Mouse (Mus musculus): Measurements from ENCODE around the gene AI661453. TPM values are rescaled to one million over a fixed set of nuclear protein-coding genes. Genes with fewer than 3 reads are reported as not detected.

Gene AI661453
- total RNA-seq, 2 experiments from 2014 or later = 0.29 to 2.3 TPM

DNA sequence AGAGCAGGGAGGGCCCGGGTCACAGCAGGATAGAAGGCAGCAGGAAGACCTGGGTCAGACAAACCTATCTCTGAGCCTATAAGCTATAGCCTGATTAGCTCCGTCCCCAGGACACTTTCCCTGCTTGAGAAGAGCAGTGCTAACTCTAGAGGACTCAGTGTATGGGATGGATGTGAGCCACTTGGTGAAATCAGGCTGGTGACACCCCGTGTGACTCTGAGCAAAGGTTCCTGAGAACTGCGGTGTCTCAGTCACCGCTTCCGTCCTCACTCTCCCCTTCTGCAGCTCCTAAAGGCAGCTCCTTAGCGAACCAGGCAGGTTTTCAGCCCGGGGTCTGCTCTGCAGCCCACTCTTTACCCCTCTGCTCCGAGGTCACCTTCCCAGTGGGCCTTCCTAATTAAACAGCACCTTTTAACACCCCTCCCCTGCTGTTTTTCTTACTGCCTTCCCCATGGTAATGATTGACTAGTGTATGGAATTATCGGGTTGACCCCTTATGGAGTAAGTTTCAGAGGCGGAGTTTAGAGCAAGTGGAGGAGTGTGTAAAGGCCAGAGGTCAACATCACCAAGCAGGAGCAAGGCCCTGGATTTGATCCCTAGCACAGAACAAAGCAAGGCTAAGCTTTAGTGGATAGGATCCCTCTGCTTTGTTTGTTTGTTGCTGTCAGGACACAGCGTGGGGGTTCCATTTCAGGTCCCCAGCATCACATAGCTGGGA lies 28.0 kb downstream of the AI661453 start:
- ATAC-seq (replicated peaks; ENCODE audit: poor library complexity) = no peak

DNA sequence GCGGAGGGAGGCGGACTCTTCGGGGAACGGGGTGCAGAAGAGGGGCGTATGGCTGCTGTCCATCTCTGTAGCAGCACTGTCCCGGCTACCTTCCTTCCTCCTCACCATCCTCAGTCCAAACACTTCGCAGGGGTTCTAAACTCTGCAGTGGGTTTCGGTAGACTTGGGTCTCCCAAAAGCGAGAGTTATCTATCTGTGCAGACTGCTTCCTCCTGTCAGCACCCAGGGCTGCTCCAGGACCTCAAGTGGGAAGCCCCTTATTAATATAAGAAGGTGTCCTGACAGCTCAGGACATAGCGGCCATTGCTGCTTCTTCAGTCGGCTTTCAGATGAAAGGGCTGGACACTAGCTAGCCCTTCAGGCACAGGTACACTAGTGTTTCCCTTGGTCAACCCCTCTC lies 28.6 kb downstream of the AI661453 start:
- ATAC-seq (replicated peaks; ENCODE audit: poor library complexity) = no peak

DNA sequence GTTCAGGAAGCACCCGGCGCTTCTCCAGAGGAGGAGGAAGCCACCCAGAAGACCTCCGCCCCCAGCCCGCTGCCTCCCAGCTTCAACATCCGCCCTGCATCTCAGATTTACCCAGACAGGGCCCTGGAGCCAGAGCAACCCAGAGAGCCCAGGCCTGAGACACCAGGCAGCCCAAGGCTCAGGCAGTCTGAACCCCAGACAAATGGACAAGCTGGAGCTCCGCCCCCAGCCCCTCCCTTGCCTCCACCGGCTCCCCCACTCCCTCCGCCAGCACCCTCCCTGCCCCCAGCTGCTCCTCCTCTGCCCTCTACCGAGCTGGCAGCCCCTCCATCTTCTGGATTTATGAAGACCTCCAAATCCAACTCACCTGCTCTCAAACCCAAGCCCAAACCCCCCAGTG lies 29.9 kb downstream of the AI661453 start:
- no peak for ATAC-seq (replicated peaks; ENCODE audit: poor library complexity)

DNA sequence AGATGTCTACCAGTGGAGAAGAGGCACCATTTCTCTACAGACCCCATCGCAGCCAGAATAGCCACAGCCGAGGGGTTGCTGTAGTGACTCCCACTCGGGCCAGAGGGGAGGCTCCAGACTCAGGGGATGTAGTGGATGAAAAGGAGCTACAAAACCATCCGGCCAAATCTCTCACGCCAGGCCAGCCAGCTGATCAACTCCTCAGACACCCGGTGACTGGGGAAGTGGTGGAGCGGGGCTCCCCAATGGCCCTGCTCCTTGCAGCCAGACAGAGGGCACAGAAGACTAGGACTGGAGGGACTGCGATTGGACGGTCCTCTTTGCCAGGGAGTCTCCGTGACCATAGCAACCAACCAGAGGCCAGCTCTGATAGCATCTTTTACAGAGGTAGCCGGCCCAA lies 31.2 kb downstream of the AI661453 start:
- no peak for ATAC-seq (replicated peaks; ENCODE audit: poor library complexity)

DNA sequence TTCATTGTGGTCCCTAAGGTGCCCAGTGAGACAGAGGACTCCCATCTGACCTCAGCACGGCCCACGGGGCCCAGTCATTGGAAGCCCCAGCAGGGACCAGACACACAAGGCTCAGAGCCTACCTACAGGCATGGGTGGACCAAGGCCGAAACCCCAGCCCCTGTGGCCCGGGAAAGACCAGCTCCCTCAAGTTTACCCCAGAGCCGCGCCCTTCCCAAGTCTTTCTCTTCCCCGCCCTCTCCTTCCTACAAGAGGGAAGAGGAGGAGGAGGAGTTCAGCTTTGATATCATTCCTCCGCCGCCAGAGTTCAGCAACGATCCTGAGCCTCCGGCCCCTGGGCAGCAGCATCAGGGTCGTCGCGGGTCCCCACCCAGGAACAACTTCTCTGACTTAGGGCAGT lies 31.6 kb downstream of the AI661453 start:
- ATAC-seq (replicated peaks; ENCODE audit: poor library complexity) = no peak

DNA sequence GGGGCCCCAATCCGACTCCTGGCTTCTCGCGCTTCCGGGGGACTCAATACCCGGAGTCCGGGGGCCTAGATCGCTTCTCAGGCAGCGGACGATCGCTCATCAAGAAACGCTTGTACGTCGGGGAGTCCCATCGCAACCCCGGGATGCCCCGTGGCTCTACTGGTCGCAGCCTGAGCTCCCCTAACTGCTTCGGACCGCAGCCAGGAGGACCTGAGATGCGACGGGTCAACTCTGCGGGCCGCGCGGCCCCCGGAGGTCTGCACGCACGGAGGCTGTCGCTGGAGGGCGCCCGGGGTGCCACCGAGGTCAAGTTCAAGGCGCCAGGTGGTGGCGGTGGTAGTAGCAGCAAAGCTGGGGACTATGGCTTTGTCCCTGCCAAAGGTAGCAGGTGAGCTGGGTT lies 32.1 kb downstream of the AI661453 start:
- no peak for ATAC-seq (replicated peaks; ENCODE audit: poor library complexity)

DNA sequence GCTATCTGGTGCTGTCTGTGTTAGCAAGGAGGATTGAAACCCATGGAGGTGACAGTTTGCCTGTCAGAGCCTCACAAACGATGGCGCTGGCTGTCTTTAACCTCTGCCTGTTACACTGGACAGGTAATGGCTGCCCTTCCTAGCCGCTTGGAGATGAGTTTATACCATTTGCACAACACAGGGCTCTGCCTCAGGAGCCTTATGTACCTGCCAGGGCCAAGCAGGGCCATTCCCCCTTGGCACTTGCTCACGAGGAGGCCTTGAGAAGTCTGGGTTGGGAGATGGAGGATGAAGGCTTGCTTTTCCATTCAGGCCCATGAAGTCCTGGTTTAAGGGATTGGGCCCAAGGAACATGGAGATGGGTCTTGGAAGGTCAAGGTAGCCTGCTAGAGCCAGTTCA lies 33.2 kb downstream of the AI661453 start:
- ATAC-seq (replicated peaks; ENCODE audit: poor library complexity) = no peak

DNA sequence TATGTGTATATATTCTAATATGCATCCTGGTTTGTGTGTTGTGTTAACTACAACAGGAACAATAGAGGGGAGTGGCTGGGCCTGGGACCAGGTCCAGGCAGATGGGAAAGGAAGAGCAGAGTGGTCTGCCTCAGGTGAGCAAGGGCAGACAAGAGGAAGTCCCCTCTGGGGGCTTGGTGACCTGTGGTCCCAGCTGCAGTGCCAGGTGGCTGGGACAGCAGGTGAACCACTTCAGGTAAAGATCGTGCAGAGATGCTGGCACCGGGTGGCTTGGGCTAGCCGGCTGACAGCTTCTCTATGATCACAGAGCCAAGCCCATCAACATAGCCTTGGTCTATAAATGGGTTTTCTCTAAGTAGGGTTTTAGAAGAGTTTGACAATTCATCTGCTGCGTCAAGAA lies 33.7 kb downstream of the AI661453 start:
- no peak for ATAC-seq (replicated peaks; ENCODE audit: poor library complexity)

DNA sequence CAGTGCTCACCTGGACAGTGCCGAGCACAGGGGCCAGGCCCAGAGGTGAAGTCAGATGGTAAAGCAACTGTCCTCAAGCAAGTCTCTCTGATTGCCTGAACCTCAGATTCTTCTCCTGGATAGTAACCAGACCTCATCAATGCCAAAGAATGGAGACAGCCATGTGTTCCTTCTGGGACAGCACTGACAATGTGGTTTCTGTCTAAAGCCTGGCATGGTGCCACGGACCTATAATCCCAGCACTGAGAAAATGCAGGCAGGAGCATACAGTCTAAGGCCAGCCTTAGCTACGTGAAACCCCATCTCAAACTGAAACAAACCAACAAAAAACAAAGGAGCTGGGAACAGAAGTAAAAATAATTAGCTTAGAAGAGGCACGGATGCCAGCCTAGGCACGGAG lies 34.3 kb downstream of the AI661453 start:
- no peak for ATAC-seq (replicated peaks; ENCODE audit: poor library complexity)

DNA sequence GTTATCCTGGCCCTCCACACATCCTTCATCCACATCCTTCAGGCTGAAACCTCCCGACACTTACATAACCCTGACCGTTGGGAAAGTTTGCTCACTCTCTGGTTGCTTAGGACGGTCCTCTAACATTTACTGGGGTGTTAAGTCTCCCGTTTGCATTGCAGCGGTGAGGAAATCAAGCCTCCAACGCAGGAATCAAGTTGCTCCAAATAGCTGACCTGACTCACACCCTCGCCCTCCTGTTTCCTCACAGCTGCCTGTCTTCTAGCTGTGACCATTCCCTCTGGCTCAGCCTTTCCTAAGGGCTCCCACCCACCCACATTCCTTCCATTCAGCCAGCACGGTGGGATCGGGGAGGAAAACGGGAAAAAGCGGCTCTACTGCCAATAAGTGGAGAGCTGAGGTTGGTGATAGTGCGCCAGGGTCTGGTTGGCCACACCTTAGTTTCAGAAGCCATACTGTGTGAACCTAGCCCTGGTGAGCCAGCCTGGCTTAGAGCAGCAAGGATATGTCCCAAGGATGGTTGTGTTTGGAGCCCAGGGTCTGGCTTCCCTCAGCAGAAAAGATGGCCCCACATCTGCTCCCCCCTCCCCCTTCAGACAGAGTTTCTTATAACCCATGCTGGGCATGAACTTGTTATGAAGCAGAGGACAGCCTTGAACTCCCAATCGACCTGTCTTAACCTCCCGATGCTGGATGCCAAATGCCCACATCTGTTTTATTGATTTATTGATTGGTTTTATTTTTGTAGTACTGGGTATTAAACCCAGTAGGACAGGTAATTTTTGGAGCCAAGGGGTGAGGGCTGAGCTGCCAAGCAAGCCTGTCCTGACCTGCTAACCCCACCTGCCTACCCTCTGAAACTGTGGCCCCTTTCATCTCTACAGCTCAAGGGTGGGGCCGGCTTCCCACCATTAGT lies 36.3 kb downstream of the AI661453 start:
- no peak for ATAC-seq (replicated peaks; ENCODE audit: poor library complexity)

DNA sequence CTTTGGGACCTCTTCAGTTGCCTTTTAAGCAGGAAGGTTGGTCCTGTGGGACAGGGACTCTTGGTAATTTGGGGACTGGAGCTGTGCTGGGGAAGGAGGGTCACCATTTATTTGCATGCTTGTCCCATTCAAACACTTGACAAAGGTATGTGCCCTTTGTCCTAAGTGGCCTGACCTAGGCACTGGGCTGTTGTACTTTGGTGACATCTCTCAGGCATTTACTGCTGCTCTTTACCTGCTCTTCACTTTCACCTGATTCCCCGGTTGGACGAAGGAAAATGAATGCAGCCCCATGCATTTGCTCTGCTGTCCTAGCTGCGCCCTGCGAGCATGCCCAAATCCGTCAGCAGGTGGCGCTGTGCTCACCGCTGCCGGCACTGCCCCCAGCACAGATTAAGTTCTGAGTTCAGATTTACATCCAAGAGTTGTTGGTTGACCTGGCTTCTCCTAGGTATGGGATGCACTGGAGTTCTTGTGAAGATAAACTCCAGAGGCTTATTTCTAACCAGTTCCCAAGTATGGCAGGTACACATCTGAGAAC lies 37.1 kb downstream of the AI661453 start:
- ATAC-seq (replicated peaks; ENCODE audit: poor library complexity) = peak; percentile 87

DNA sequence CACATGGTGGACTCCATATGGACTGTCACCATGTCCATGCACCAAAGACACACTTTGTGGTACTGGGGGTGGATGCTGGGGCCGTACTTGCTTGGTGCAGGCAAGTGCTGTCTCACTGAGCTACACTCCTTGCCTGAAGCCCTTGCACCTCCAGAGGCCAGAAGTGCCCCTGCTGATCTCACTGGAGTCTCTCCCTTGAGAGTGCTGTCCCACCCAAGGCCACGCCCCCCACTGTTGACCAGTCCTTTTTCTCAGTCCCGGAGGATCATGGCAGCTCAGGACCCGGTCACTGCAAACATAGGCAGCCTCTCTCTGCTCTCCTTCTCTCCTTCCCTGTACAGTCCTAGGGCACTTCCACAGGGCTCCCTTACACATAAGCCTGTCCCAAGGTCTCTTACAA lies 37.8 kb downstream of the AI661453 start:
- ATAC-seq (replicated peaks; ENCODE audit: poor library complexity) = no peak

DNA sequence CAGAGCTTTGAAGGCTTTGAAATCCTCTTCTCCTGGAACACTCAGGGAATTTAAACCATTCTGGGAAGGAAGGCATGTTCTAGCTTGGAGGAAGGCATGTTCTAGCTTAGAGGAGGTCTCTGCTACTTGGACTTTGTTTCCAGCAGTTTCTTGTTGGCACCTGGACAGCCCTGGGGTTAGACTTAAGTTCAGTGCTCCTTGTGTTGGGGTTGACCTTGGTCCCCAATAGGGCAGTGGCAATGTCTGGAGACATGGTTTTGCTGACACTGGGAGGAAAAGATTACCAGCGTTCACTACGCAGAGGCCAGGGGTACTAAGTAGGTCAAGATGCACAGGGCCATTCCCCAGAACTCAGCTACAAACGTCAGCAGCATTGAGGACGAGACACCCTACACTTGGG lies 38.8 kb downstream of the AI661453 start:
- no peak for ATAC-seq (replicated peaks; ENCODE audit: poor library complexity)

DNA sequence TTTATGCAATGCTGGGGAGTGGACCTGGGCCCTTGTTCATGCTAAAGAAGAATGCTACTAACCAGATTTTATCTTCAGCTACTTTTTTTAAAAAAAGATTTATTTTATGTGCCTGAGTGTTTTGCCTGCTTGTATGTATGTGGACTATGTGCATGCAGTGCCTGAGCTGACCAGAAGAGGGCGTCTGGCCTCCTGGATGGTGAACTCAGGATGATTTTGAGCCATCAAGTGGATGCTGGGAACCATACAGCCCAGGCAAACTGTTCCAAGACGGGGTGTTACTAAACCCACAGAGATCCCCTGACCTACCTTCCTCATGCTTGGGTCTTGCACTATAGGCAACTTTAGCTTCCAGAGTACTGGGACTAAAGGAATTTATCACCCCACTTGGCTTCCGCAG lies 39.3 kb downstream of the AI661453 start:
- ATAC-seq (replicated peaks; ENCODE audit: poor library complexity) = peak; percentile 66; the same call in 1 of the 2 replicates

DNA sequence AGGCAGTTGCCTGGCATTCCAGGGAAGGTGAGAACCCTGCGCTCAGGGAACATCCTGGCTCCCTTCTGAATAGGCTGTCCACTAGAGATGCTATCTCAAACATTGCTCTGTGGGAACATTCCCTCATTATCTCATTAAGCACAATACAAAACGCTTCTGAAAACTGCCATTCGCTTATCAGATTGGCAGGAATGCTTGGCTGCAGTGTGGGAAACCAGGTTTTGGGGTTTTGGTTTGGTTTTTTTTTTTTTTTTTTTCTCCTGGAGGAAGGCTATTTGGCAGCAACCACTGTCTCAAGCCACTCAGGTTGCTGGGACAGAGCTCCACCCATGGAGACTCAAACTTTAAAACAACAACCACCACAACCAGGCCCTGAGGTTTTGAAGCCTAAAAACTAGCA lies 43.5 kb downstream of the AI661453 start:
- ATAC-seq (replicated peaks; ENCODE audit: poor library complexity) = no peak

DNA sequence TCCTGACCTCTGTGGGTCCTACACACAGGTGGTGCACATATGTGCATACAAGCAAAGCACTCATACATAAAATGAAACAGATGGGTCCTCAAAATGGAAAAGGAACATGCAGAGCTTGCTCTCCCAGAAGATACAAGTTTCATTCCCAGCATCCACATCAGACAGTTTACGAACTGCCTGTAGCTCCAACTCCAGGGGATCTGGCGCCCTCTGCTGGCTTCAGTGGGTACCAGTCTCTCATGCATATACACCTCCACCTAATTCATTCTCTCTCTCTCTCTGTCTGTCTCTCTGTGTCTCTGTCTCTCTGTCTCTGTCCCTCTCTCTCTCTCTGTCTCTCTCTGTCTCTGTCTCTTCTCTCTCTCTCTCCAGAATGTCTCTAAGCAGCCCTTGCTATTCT lies 46.0 kb downstream of the AI661453 start:
- peak; percentile 56 for ATAC-seq (replicated peaks; ENCODE audit: poor library complexity)

DNA sequence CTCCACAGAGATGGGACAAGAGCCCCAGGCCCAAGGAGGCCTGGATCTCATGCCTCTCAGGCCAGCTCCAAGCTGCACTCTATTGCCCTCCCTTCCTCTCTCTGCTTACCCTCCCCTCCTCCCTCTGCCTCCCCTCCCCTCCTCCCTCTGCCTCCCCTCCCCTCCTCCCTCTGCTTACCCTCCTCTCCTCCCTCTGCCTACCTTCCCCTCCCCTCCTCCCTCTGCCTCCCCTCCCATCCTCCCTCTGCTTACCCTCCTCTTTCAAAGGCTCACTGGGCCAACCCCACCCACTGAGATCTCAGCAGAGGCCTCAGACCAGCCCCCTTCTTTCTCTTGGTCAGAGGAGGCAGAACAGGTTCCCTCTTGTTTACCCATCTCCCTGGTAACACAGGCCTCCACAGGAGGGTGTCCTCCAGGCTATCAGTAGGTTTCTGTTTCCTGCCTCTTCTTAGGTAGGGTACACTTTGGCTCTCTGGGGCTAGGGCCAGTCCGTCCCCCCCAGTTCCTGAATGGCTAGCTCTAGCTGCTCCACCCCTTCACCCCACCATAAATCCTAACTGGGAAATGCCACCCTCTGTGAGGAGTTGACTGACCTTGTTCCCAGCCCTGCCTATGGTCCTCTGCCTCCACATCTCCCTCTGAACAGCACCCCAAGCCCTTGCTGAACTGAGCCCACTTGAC lies 48.0 kb downstream of the AI661453 start:
- peak; percentile 65 for ATAC-seq (replicated peaks; ENCODE audit: poor library complexity)

DNA sequence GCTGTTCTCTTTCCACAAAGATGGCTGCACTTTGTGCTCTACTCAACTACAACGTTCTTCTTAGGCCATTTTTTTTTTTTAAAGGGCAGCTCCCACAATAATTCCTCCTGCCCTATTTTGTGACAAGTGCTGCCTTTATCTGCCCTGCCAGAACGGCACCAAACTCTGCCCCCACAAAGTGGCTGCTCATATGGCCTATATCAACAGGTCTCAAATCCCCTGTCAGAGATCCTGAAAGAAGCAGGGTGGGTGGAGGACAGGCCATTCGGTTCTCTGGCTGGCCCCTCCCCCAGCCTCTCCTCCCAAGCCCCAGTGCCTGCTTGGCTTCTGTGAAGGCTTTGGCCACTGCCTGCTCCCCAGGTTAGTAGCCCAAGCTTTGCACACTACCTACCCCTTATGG lies 48.6 kb downstream of the AI661453 start:
- peak; percentile 47; the same call in 1 of the 2 replicates for ATAC-seq (replicated peaks; ENCODE audit: poor library complexity)

DNA sequence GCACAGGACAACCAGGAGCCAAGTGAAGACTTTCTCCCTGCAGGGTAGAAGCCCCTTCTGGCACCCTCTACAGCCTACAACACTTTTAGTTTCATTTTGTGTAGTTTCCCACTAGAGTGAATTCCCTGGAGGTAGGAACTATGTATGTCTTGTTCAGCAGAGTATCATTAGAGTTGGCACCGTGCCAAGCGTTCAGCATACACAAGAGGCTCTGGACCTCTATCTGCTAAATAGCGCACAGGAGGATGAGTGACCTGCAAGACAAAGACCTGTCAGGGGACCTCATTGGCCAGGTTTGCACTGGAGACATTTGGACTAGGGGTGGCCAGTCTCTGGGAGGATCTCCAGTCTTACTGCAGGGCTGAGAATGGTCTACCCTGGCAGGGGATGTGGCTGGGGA lies 49.4 kb downstream of the AI661453 start:
- 0 out of 2 replicates have a peak, but pooled peaks have one; percentile 8 for ATAC-seq (replicated peaks; ENCODE audit: poor library complexity)

DNA sequence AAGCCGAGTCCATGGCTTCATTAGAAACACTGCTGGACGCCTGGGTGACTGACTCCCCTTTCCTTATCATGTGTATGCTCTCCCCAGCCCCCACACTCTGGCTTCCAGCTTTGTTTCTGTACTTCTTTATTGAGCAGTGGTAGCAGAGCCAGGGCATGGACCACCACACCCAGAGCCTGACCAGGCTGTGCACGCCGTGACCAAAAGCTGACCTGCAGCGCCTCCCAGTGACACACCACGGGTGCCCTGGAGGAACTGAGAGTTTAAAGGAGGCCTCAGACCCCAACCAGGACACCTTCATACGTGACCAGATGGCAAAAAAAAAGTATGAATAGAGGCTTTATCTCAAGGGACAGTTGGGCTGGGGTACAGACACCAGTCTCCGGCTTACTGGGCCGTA lies 54.4 kb downstream of the AI661453 start:
- no peak for ATAC-seq (replicated peaks; ENCODE audit: poor library complexity)

DNA sequence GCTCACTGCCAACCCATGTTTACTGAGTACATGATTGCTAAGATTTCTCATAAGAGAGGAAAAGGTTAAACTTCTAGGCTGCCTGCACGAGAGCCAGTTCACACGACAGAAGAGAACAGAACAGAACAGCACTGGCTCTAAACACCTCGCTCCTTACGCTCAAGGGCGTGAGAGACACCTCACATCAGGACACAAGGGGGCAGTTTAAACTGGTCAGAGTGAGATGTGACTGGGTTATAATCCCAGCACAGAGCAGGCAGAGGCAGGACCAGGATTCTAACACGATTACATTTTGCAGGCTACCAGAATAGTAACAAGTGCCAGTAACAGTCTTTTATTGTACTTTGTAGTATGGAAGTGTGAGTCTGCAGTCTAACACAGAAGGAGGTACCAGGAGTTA lies 56.3 kb downstream of the AI661453 start:
- no peak for ATAC-seq (replicated peaks; ENCODE audit: poor library complexity)

All from megakaryocyte progenitor cell, adult 5-6 weeks (primary cell).